Mouse (Mus musculus) CH12.LX (cell line): Measurements from ENCODE around the gene Inpp5f.

ENCODE experiments used
- BHLHE40 ChIP-seq: IDR thresholded peaks from 2 replicates; pipeline ENCODE4 v1.6.1; 2011; ENCODE audit warnings: mild to moderate bottlenecking, low read depth, low read length, improper control_type of control experiment
- CHD2 ChIP-seq: IDR thresholded peaks from 2 replicates; pipeline ENCODE4 v1.6.1; 2011; ENCODE audit warnings: low read length, improper control_type of control experiment
- CTCF ChIP-seq, 2 experiments: IDR thresholded peaks in 1 of 2; conservative IDR thresholded peaks in 1 of 2; 2 replicates each; pipeline ENCODE4 v1.5.1; 2011 to 2012; ENCODE audit warnings: low read depth in 2 of 2, low read length in 2 of 2, improper control_type of control experiment in 1 of 2, inconsistent platforms in 1 of 2, mild to moderate bottlenecking in 1 of 2, moderate library complexity in 1 of 2
- EP300 ChIP-seq: IDR thresholded peaks from 2 replicates; pipeline ENCODE4 v1.6.1; 2011; ENCODE audit warnings: low read length, improper control_type of control experiment
- JUND ChIP-seq: conservative IDR thresholded peaks from 2 replicates; pipeline ENCODE4 v1.6.1; 2011; ENCODE audit warnings: low read depth, low read length, improper control_type of control experiment
- MAFK ChIP-seq: IDR thresholded peaks from 2 replicates; pipeline ENCODE4 v1.6.1; 2011; ENCODE audit warnings: low read length, improper control_type of control experiment; ENCODE audit not compliant: insufficient replicate concordance
- POLR2A ChIP-seq: IDR thresholded peaks from 2 replicates; pipeline ENCODE4 v1.6.1; 2011; ENCODE audit warnings: low read depth, mild to moderate bottlenecking, improper control_type of control experiment, low read length
- POLR2AphosphoS2 ChIP-seq: IDR thresholded peaks from 2 replicates; pipeline ENCODE4 v1.6.1; 2011; ENCODE audit warnings: low read depth, low read length, improper control_type of control experiment
- SIN3A ChIP-seq: IDR thresholded peaks from 2 replicates; pipeline ENCODE4 v1.6.1; 2012; ENCODE audit warnings: low read length, improper control_type of control experiment, inconsistent platforms
- UBTF ChIP-seq: IDR thresholded peaks from 2 replicates; pipeline ENCODE4 v1.6.1; 2012; ENCODE audit warnings: low read depth, mild to moderate bottlenecking, inconsistent platforms, low read length, improper control_type of control experiment, moderate library complexity
- ZC3H11A ChIP-seq: IDR thresholded peaks from 2 replicates; pipeline ENCODE4 v1.6.1; 2012; ENCODE audit warnings: low read depth, mild to moderate bottlenecking, inconsistent platforms, low read length, improper control_type of control experiment
- ZMIZ1 ChIP-seq: IDR thresholded peaks from 2 replicates; pipeline ENCODE4 v1.6.1; 2012; ENCODE audit warnings: low read depth, mild to moderate bottlenecking, inconsistent platforms, low read length, improper control_type of control experiment
- ZNF384 ChIP-seq: IDR thresholded peaks from 2 replicates; pipeline ENCODE4 v1.6.1; 2012; ENCODE audit warnings: low read depth, low read length, improper control_type of control experiment, inconsistent platforms

- TF ChIP-seq CHD2 (no peak), CTCF (conservative IDR thresholded peaks at IDR 0.05 in 1 of 2, IDR thresholded peaks at IDR 0.05 in 1 of 2; ENCODE audit: low read depth in 2 of 2, low read length in 2 of 2) (no peak), POLR2A (no peak), POLR2AphosphoS2 (no peak), SIN3A (no peak), MAFK (no peak), UBTF (no peak), ZC3H11A (no peak), ZNF384 (no peak), EP300 (no peak), BHLHE40 (no peak), ZMIZ1 (no peak), JUND (no peak)
Measured at GRCm38 (mm10) chr7:128579381-128579780, 31.7 kb upstream of the Inpp5f start.
